Mouse (Mus musculus) heart, embryonic 16.5 days (tissue): ENCODE measurements at regions not wholly inside any gene's neighbourhood (a gene's known extent, or its start where the extent isn't known, plus 50 kb on each side); places are given as distances from the start of the nearest gene placed in this dataset.
A peak's percentile ranks its signal among the peaks of the same experiment; 100 is the strongest.

Experiments
- ATAC-seq: fragments of 200-750 bp; cut with Nextera tagmentation; replicated peaks from 2 replicates; pipeline ENCODE4 v1.8.0; 2017; ENCODE audit warnings: moderate number of reproducible peaks; ENCODE audit not compliant: insufficient read depth, low FRiP score; ENCODE audit errors: extremely low read depth
- H3K27ac ChIP-seq: fragments of 300-500 bp; sonication (generic); 2 replicates; pipeline ENCODE4 v1.5.1; 2014; ENCODE audit warnings: mild to moderate bottlenecking, low read length, control low read depth, moderate library complexity
- H3K27me3 ChIP-seq: fragments of 300-500 bp; sonication (generic); 2 replicates; pipeline ENCODE4 v1.6.1; 2014; ENCODE audit warnings: low read length, mixed read lengths; ENCODE audit not compliant: control insufficient read depth, insufficient read depth
- H3K36me3 ChIP-seq: fragments of 300-500 bp; sonication (generic); 2 replicates; pipeline ENCODE4 v1.6.1; 2014; ENCODE audit not compliant: control insufficient read depth, insufficient read depth
- H3K4me1 ChIP-seq: fragments of 300-500 bp; sonication (generic); 2 replicates; pipeline ENCODE4 v1.6.1; 2014; ENCODE audit warnings: low read length, mixed read lengths; ENCODE audit not compliant: control insufficient read depth, insufficient read depth
- H3K4me2 ChIP-seq: fragments of 300-500 bp; sonication (generic); 2 replicates; pipeline ENCODE4 v1.6.1; 2014; ENCODE audit warnings: low read depth, mild to moderate bottlenecking, control low read depth, low read length
- H3K4me3 ChIP-seq: fragments of 300-500 bp; sonication (generic); 2 replicates; pipeline ENCODE4 v1.5.1; 2014; ENCODE audit warnings: mild to moderate bottlenecking, control low read depth, low read length
- H3K9ac ChIP-seq: fragments of 300-500 bp; sonication (generic); 2 replicates; pipeline ENCODE4 v1.6.1; 2014; ENCODE audit warnings: low read length, control low read depth
- H3K9me3 ChIP-seq: fragments of 300-500 bp; sonication (generic); replicated peaks from 2 replicates; pipeline ENCODE4 v1.6.1; 2016; ENCODE audit warnings: low read length; ENCODE audit not compliant: control insufficient read depth
- WGBS: fragments of 180-500 bp; shearing (Covaris S2); extraction: QIAGEN DNeasy Blood & Tissue Kit; methylation state at CpG from one replicate; pipeline ENCODE4 v1.1.7; 2014; 5-methylcytosine and 5-hydroxymethylcytosine counted together

DNA sequence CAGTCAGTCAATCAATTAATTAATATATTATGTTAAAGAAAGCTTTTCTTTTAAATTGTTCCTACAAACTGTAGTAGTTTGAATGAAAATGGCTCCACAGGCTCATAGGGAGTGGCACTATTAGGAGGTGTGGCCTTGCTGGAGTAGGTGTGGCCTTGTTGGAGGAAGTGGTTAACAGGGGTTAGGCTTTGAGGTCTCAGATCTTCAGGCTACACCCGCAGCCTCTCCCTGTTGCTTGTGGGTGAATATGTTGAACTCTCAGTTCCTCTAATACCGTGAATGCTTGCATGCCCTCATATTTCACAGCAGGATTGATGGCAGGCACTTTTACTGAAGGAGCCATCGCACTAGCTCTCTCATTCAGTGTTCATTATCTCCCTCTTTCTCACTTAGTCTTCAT is 349.6 kb downstream of the Gpd2 start:
- Histone ChIP-seq H3K9ac (no peak overlapping the region), H3K9me3 (no peaks in the 10 kb centered on the region), H3K4me3 (no peak overlapping the region), H3K4me1 (no peaks in the 10 kb centered on the region), H3K36me3 (no peaks in the 10 kb centered on the region), H3K27ac (no peak overlapping the region), H3K27me3 (no peaks in the 10 kb centered on the region), H3K4me2 (no peak overlapping the region)
- no peak for ATAC-seq
- 66% methylated on average over 3 of the region's 3 CpGs for WGBS

DNA sequence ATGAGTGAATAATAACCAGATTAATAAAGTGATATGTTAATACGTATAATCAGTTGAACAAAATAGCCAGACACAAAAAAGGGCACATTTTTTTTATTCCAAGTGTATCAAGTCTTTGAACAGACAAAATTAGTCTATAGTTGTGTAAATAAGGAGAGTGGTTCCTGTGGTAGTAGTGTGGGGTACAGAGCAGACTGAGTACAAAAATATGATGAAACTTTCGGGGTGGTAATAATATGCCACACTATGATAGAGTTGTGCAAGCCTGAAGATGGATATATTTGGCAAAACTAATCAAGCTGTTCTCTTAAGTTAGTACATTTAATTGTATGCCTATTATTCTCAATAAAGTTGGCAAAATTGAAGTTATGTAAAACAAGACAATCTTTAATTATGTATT is 356.1 kb downstream of the Gpd2 start:
- H3K27me3 ChIP-seq: no peaks in the 10 kb centered on the region
- H3K4me1 ChIP-seq: no peaks in the 10 kb centered on the region
- H3K4me3 ChIP-seq: no peak overlapping the region
- H3K36me3 ChIP-seq: no peaks in the 10 kb centered on the region
- 87% methylated on average over 2 of the region's 2 CpGs for WGBS
- no peak overlapping the region for H3K27ac ChIP-seq
- H3K4me2 ChIP-seq: no peak overlapping the region
- ATAC-seq: no peak
- no peaks in the 10 kb centered on the region for H3K9me3 ChIP-seq
- no peak overlapping the region for H3K9ac ChIP-seq

DNA sequence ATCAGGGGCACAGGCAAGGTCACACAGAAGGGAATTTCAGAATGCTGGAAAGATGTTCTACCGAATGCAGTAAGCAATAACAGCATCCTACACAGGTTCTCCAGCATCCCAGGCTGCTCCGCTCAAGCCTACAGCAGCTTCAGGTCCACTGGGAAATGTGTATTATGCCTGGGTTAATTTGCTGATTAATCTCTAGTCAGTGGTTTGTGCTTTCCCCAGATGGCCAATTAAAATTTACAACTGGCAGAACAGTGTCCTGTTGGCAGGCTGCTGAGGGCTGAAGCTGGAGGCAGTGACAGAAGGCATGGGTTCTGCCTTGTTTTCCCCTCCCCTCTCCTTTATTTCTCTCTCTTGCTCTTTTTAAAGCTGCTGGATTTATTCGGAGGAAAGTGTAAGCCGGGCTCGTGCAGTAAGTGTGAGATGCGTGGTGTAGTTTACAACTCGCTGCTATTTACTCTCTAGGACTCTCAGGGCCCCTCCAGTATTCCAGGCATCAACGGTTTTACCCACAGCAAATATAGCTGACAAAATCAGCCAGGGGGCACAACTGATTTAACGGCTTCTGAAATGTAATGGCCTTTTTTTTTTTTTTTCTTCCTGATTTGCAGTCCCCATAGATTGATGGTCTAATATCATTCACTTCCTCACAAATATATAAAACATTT is 360.4 kb downstream of the Gpd2 start:
- Histone ChIP-seq H3K27me3 (no peaks in the 10 kb centered on the region), H3K27ac (no peak overlapping the region), H3K9ac (no peak overlapping the region), H3K4me2 (no peak overlapping the region), H3K4me3 (no peak overlapping the region), H3K36me3 (no peaks in the 10 kb centered on the region), H3K9me3 (no peaks in the 10 kb centered on the region), H3K4me1 (no peaks in the 10 kb centered on the region)
- ATAC-seq: no peak
- 45% methylated on average over 9 of the region's 9 CpGs for WGBS

DNA sequence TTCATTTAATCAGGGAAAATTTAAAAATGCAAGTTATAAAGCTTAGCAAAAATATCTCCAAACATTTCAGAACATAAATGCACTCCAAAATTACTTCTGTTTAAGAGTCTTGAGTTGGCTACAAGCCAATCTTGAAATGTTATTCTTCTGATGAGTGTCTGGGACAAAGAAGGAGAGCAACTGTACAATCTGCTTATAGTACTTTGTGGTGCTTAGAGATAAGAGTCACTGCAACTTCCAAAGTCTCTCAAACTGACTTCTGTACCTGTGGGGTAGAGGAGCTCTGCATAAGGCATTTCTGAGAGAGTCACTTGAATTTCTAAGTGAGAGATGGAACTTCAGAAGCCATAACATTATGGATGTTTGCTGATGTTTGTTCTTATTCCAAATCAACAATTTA is 374.2 kb downstream of the Gpd2 start:
- Histone ChIP-seq H3K27ac (no peak overlapping the region), H3K36me3 (no peaks in the 10 kb centered on the region), H3K4me3 (no peak overlapping the region), H3K4me1 (no peaks in the 10 kb centered on the region), H3K27me3 (no peaks in the 10 kb centered on the region), H3K9me3 (no peaks in the 10 kb centered on the region), H3K4me2 (no peak overlapping the region), H3K9ac (no peak overlapping the region)
- no peak for ATAC-seq

DNA sequence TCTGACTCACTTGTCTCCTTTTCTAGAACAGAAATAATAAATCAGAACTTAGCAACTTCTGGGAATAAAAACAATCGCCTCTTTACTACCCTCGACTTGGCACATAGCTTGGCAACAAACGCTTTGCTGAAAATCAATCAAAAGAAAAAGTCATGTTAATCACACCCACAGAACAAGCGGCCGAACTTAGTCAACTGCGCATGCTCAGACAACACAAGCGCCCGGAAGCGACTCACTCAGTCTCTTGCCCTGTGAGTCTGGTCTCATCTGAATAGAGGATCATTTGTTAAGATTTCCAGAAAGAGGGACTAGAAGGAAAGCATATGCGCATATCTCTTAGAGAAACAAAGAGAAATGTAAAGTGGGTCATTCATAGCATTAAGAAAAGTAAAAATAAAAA is 375.8 kb downstream of the Gpd2 start:
- H3K9ac ChIP-seq: no peak overlapping the region
- H3K9me3 ChIP-seq: no peaks in the 10 kb centered on the region
- H3K4me3 ChIP-seq: no peak overlapping the region
- no peaks in the 10 kb centered on the region for H3K4me1 ChIP-seq
- H3K27ac ChIP-seq: no peak overlapping the region
- WGBS: 62% methylated on average over 10 of the region's 10 CpGs
- H3K27me3 ChIP-seq: no peaks in the 10 kb centered on the region
- no peaks in the 10 kb centered on the region for H3K36me3 ChIP-seq
- ATAC-seq: no peak
- H3K4me2 ChIP-seq: peak overlapping the region; percentile 32; the same call in 1 of the 2 replicates

DNA sequence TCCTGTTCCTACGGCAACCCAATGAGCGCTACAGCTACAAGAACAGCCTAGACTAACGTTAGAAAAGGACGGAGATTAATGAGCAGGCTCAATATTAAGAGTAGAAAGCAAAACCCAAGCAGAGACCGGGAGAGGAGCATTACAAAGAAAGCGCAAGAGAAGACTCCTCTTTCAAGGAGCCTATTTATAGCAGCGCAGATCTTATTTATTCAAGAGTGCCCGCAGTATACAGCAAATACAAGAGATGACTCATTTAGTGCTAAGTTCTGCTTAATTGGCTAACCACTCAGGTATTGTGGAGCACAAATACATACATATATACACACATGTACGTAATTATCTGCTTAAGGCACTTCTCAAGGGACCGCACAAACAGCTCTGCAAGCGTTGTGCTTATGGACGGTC is 377.2 kb downstream of the Gpd2 start:
- 74% methylated on average over 12 of the region's 12 CpGs for WGBS
- H3K4me2 ChIP-seq: no peak overlapping the region
- no peak for ATAC-seq

DNA sequence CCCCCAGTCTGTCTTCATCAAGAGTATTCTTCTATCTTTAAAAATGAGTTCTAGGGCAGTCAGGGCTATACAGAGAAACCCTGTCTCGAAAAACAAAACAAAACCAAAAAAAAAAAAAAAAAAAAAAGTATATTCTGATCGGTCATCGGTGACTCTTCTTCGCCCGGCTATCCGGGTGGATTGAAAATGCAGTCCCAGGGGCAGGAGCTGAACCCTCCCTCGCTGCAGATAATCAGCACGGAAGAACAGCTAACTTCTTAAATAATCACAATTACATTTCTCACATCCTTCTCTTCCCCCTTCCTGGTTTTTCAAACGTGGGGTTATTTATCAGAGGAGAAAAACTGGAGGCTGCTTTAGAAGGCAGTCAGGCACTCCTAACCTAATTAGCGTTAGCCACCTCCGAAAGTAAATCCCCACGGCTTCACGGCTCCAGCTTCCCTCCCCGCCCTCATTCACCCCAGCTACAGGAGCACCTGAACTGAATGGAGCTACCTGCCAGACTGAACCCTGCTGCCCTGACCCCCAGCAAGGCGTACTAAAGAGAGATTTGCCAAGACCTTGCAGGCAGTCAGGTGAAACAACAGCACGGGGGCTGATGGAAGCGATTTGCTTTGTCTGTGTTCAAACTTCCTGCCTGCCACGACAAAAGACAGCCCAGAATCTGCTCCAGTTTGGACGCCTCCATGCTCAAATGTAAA is 379.2 kb downstream of the Gpd2 start:
- Histone ChIP-seq H3K4me1 (no peaks in the 10 kb centered on the region), H3K27me3 (no peaks in the 10 kb centered on the region), H3K9ac (peak overlapping the region; percentile 18), H3K9me3 (no peaks in the 10 kb centered on the region), H3K4me3 (peak overlapping the region; percentile 50), H3K4me2 (peak overlapping the region; percentile 67), H3K27ac (no peak overlapping the region), H3K36me3 (no peaks in the 10 kb centered on the region)
- ATAC-seq: no peak
- 3% methylated on average over 19 of the region's 19 CpGs for WGBS

More for the DNA sequence above, 377.2 kb downstream of the Gpd2 start:
- Histone ChIP-seq H3K36me3 (no peaks in the 10 kb centered on the region), H3K4me1 (no peaks in the 10 kb centered on the region), H3K27ac (no peak overlapping the region), H3K27me3 (no peaks in the 10 kb centered on the region), H3K9ac (no peak overlapping the region), H3K4me3 (no peak overlapping the region), H3K9me3 (no peaks in the 10 kb centered on the region)

DNA sequence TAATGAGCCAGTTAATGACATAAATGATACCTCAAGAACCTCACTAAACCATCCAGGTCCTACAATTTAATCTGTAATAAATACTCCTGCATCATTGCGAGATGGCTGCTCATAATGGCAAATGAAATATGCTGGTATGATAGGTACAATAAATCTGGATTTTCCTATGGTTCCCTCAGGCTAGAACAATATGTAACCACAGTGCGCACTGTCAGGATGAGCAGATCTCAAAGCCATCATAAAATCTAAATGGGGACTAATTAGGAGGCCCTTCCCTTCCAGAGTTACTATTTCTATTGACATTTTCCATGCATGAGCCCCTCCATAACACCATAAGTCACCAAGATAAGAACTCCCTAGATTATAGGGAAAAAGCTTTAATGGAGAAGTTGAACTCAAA is 379.8 kb downstream of the Gpd2 start:
- H3K36me3 ChIP-seq: no peaks in the 10 kb centered on the region
- H3K4me2 ChIP-seq: peak overlapping the region; percentile 67
- ATAC-seq: no peak
- H3K4me3 ChIP-seq: no peak overlapping the region
- no peaks in the 10 kb centered on the region for H3K4me1 ChIP-seq
- no peaks in the 10 kb centered on the region for H3K27me3 ChIP-seq
- WGBS: 88% methylated on average over 2 of the region's 2 CpGs
- H3K27ac ChIP-seq: no peak overlapping the region
- no peak overlapping the region for H3K9ac ChIP-seq
- H3K9me3 ChIP-seq: no peaks in the 10 kb centered on the region

DNA sequence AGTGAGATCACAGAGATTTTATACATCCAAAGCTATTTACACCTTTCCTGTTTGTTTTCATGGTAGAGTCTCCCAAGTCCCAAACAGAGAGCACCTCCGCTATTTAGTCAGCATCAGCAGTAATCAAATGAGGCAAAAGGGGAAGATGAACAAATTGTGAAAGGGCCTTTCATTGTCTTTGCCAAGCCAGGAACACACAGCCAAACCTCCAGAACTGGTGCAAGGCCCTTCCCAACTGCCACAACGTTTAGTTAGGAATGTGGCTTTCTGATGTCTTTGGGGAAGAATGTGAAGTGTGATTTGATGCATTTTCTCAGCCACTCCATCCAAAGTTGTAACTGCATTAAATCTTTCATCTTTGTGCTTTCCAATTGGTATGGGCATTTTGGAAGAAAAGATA is 353.6 kb upstream of the Galnt5 start:
- H3K4me3 ChIP-seq: no peak overlapping the region
- H3K27ac ChIP-seq: no peak overlapping the region
- no peak for ATAC-seq
- no peaks in the 10 kb centered on the region for H3K36me3 ChIP-seq
- H3K9ac ChIP-seq: no peak overlapping the region
- no peaks in the 10 kb centered on the region for H3K27me3 ChIP-seq
- no peak overlapping the region for H3K4me2 ChIP-seq
- 52% methylated on average over 2 of the region's 2 CpGs for WGBS
- H3K9me3 ChIP-seq: no peaks in the 10 kb centered on the region
- H3K4me1 ChIP-seq: no peaks in the 10 kb centered on the region
